Mouse (Mus musculus) liver, postnatal 0 days (tissue): ENCODE results near the gene Cdkn3. TPM values are rescaled to one million over a fixed set of nuclear protein-coding genes. Genes with fewer than 3 reads are reported as not detected.

Source experiments
- ATAC-seq: fragments of 200-750 bp; cut with Nextera tagmentation; 2 replicates; pipeline ENCODE4 v1.8.0; 2017; ENCODE audit warnings: mild to moderate bottlenecking, moderate library complexity
- DNase-seq: peaks from one replicate; pipeline ENCODE4 v3.0.0-alpha.2; 2016
- H3K27ac ChIP-seq: fragments of 300-500 bp; sonication (generic); 2 replicates; pipeline ENCODE4 v1.5.1; 2014; ENCODE audit warnings: antibody characterized with exemption, moderate library complexity, mild to moderate bottlenecking, low read depth
- H3K27me3 ChIP-seq: fragments of 300-500 bp; sonication (generic); 2 replicates; pipeline ENCODE4 v1.6.1; 2014; ENCODE audit warnings: low read length, control low read depth, mixed read lengths; ENCODE audit not compliant: insufficient read depth
- H3K36me3 ChIP-seq: fragments of 300-500 bp; sonication (generic); replicated peaks from 2 replicates; pipeline ENCODE4 v1.6.1; 2014; ENCODE audit warnings: mild to moderate bottlenecking, control low read depth, low read length, moderate library complexity, mixed read lengths; ENCODE audit not compliant: insufficient read depth
- H3K4me1 ChIP-seq: fragments of 300-500 bp; sonication (generic); 2 replicates; pipeline ENCODE4 v1.6.1; 2014; ENCODE audit warnings: antibody characterized with exemption, mild to moderate bottlenecking, control low read depth; ENCODE audit not compliant: insufficient read depth
- H3K4me2 ChIP-seq: fragments of 300-500 bp; sonication (generic); 2 replicates; pipeline ENCODE4 v1.6.1; 2014; ENCODE audit warnings: low read depth, mild to moderate bottlenecking, low read length, moderate library complexity, mixed read lengths
- H3K4me3 ChIP-seq: fragments of 300-500 bp; sonication (generic); 2 replicates; pipeline ENCODE4 v1.5.1; 2014; ENCODE audit warnings: low read depth, low read length
- H3K9ac ChIP-seq: fragments of 300-500 bp; sonication (generic); replicated peaks from 2 replicates; pipeline ENCODE4 v1.6.1; 2014; ENCODE audit warnings: mild to moderate bottlenecking, moderate library complexity
- H3K9me3 ChIP-seq: fragments of 300-500 bp; sonication (generic); 2 replicates; pipeline ENCODE4 v1.6.1; 2016; ENCODE audit warnings: mild to moderate bottlenecking, control low read depth, low read length, mixed read lengths
- CTCF ChIP-seq: sonication (generic); IDR thresholded peaks from 2 replicates; pipeline ENCODE4 v1.5.1; 2016; ENCODE audit warnings: antibody characterized with exemption, low read depth
- EP300 ChIP-seq: IDR thresholded peaks from 2 replicates; pipeline ENCODE4 v1.6.1; 2016; ENCODE audit warnings: antibody characterized with exemption, low read depth, mild to moderate bottlenecking
- WGBS: fragments of 180-500 bp; shearing (Covaris S2); extraction: QIAGEN DNeasy Blood & Tissue Kit; methylation state at CpG from one replicate; pipeline ENCODE4 v1.1.7; 2014; ENCODE audit not compliant: insufficient replicate concordance; 5-methylcytosine and 5-hydroxymethylcytosine counted together
- polyA plus RNA-seq: library from polyadenylated mRNA; unstranded; fragments of >200 nt; fragmentation: Nextera tagmentation; extraction: Ambion mirVana; gene quantifications from 2 replicates; pipeline ENCODE4 v1.2.1, GENCODE M21; 2015

Cdkn3 gene
- polyA plus RNA-seq, 1 experiment from 2014 or later: 70.1 TPM

- H3K36me3 ChIP-seq: peaks cover 57% of the 10 kb centered on the region
- TF ChIP-seq CTCF: peak; percentile 52
- TF ChIP-seq EP300: no peak
- H3K27ac ChIP-seq: no peak overlapping the region
- H3K27me3 ChIP-seq: no peaks in the 10 kb centered on the region
- no peak for ATAC-seq
- no peak overlapping the region for H3K9ac ChIP-seq
- H3K4me2 ChIP-seq: no peak overlapping the region
- peaks cover 5% of the 10 kb centered on the region; the same call in 1 of the 2 replicates for H3K9me3 ChIP-seq
- no peak for DNase-seq
- no peaks in the 10 kb centered on the region for H3K4me1 ChIP-seq
- no peak overlapping the region for H3K4me3 ChIP-seq
- WGBS: 85% methylated on average over 7 of the region's 7 CpGs
Measured at GRCm38 (mm10) chr14:46779217-46779616, 18.9 kb downstream of the Cdkn3 start.

- Histone ChIP-seq H3K9ac (no peak overlapping the region), H3K27me3 (no peaks in the 10 kb centered on the region), H3K4me2 (no peak overlapping the region), H3K36me3 (peaks cover 59% of the 10 kb centered on the region), H3K4me3 (no peak overlapping the region), H3K9me3 (peaks cover 5% of the 10 kb centered on the region; the same call in 1 of the 2 replicates), H3K4me1 (no peaks in the 10 kb centered on the region), H3K27ac (no peak overlapping the region)
- TF ChIP-seq EP300: no peak
- TF ChIP-seq CTCF: no peak
- 89% methylated on average over 7 of the region's 7 CpGs for WGBS
- DNase-seq (no peak), ATAC-seq (no peak)
Measured at GRCm38 (mm10) chr14:46781086-46781485, 20.7 kb downstream of the Cdkn3 start.

GRCm38 (mm10) chr14:46782187-46782828, 22.0 kb downstream of the Cdkn3 start:
- Histone ChIP-seq H3K9me3 (peaks cover 5% of the 10 kb centered on the region; the same call in 1 of the 2 replicates), H3K27ac (no peak overlapping the region), H3K4me2 (no peak overlapping the region), H3K36me3 (peaks cover 49% of the 10 kb centered on the region), H3K4me1 (peaks cover 8% of the 10 kb centered on the region), H3K27me3 (no peaks in the 10 kb centered on the region), H3K4me3 (no peak overlapping the region), H3K9ac (no peak overlapping the region)
- DNase-seq: no peak
- 84% methylated on average over 8 of the region's 8 CpGs for WGBS
- TF ChIP-seq CTCF (no peak), EP300 (no peak)
- no peak for ATAC-seq

- DNase-seq: no peak
- WGBS: 92% methylated on average over 10 of the region's 10 CpGs
- no peak overlapping the region for H3K4me3 ChIP-seq
- H3K9ac ChIP-seq: no peak overlapping the region
- peaks cover 5% of the 10 kb centered on the region; the same call in 1 of the 2 replicates for H3K9me3 ChIP-seq
- H3K27me3 ChIP-seq: no peaks in the 10 kb centered on the region
- H3K4me1 ChIP-seq: peaks cover 8% of the 10 kb centered on the region
- no peak overlapping the region for H3K4me2 ChIP-seq
- peaks cover 39% of the 10 kb centered on the region for H3K36me3 ChIP-seq
- no peak overlapping the region for H3K27ac ChIP-seq
- TF ChIP-seq CTCF (no peak), EP300 (no peak)
- no peak for ATAC-seq
Measured at GRCm38 (mm10) chr14:46783327-46783926, 23.1 kb downstream of the Cdkn3 start.

GRCm38 (mm10) chr14:46785247-46785646, 24.9 kb downstream of the Cdkn3 start:
- no peak for DNase-seq
- no peak for ATAC-seq
- Histone ChIP-seq H3K36me3 (peaks cover 22% of the 10 kb centered on the region), H3K4me2 (no peak overlapping the region), H3K9me3 (no peaks in the 10 kb centered on the region), H3K27ac (no peak overlapping the region), H3K9ac (no peak overlapping the region; the same call in 1 of the 2 replicates), H3K4me3 (no peak overlapping the region), H3K27me3 (no peaks in the 10 kb centered on the region), H3K4me1 (peaks cover 11% of the 10 kb centered on the region)
- WGBS: 81% methylated on average over 5 of the region's 5 CpGs
- TF ChIP-seq CTCF (no peak), EP300 (no peak)

- H3K27me3 ChIP-seq: no peaks in the 10 kb centered on the region
- H3K27ac ChIP-seq: peak overlapping the region; percentile 94
- ATAC-seq (no peak), DNase-seq (no peak)
- H3K4me3 ChIP-seq: peak overlapping the region; percentile 84
- H3K4me2 ChIP-seq: peak overlapping the region; percentile 80
- H3K9ac ChIP-seq: peak overlapping the region; percentile 90
- H3K36me3 ChIP-seq: peaks cover 14% of the 10 kb centered on the region
- WGBS: under 1% methylated on average over 11 of the region's 11 CpGs
- no peaks in the 10 kb centered on the region for H3K9me3 ChIP-seq
- H3K4me1 ChIP-seq: peaks cover 11% of the 10 kb centered on the region
- TF ChIP-seq EP300: no peak
- no peak for TF ChIP-seq CTCF
Measured at GRCm38 (mm10) chr14:46787454-46787786, 27.1 kb downstream of the Cdkn3 start.
